ENCODE assay signal across 16 mouse cellular contexts in the genomic region with DNA sequence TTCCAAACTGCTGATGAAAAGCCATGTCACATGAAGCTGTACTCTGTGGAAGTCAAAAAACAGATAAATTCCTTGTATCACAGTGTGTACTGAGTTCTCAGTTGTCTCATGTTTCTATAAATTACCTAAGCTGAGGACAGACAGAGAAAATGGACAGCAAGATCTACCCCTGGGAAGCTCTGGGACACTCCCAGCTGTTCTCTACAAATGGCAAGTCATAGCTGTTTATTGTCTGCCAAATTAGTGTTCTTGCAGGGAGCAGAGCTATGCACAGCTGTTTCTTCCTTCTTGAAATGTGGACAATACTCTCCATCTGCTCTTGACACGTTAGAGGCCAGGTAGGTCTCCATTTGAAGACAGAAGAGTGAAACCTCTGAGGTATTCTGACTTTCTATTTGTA.
"Had no signal": no experiment of that assay in that cellular context is flagged by ENCODE, and none has a peak within 500 bp of the region (broad histone marks: within the 10 kb centered on the region; RNA-seq: fewer than 3 reads in every experiment).

No protein-coding gene starts in this region.

- H3K9me3 ChIP-seq: liver, embryonic 13.5 days; liver, embryonic 15.5 days; midbrain, embryonic 13.5 days; midbrain, embryonic 15.5 days; neural tube, embryonic 12.5 days; stomach, embryonic 15.5 days had no signal

- DNase-seq: liver, embryonic 13.5 days; liver, postnatal 0 days; right cerebral cortex, postnatal 14 days; thymus, adult 2 months; thymus, postnatal 25 days; thymus, postnatal 4 days had no signal

- H3K4me2 ChIP-seq: liver, embryonic 11.5 days; liver, embryonic 13.5 days; liver, embryonic 15.5 days; midbrain, embryonic 11.5 days; midbrain, embryonic 13.5 days; midbrain, embryonic 15.5 days; neural tube, embryonic 12.5 days; stomach, embryonic 15.5 days had no signal

- H3K27me3 ChIP-seq: liver, embryonic 13.5 days; liver, embryonic 15.5 days; megakaryocyte, embryonic 14.5 days; midbrain, embryonic 13.5 days; midbrain, embryonic 15.5 days; neural tube, embryonic 12.5 days; stomach, embryonic 15.5 days had no signal

- ATAC-seq: liver, postnatal 0 days; midbrain, embryonic 13.5 days; midbrain, embryonic 15.5 days had no signal

- H3K27ac ChIP-seq: liver, embryonic 13.5 days; liver, embryonic 15.5 days; macrophage; midbrain, embryonic 13.5 days; midbrain, embryonic 15.5 days; neural tube, embryonic 12.5 days; stomach, embryonic 15.5 days; stomach, postnatal 0 days had no signal

- H3K9ac ChIP-seq: liver, embryonic 13.5 days; liver, embryonic 15.5 days; liver, postnatal 0 days; midbrain, embryonic 13.5 days; midbrain, embryonic 15.5 days; neural tube, embryonic 12.5 days; stomach, embryonic 15.5 days had no signal

- H3K4me1 ChIP-seq: liver, embryonic 13.5 days; liver, embryonic 15.5 days; megakaryocyte, embryonic 14.5 days; midbrain, embryonic 13.5 days; midbrain, embryonic 15.5 days; neural tube, embryonic 12.5 days; stomach, embryonic 15.5 days had no signal

- H3K4me3 ChIP-seq: liver, embryonic 13.5 days; liver, embryonic 15.5 days; megakaryocyte, embryonic 14.5 days; midbrain, embryonic 13.5 days; midbrain, embryonic 15.5 days; neural tube, embryonic 12.5 days; stomach, embryonic 15.5 days had no signal

- H3K36me3 ChIP-seq: liver, embryonic 13.5 days; liver, embryonic 15.5 days; midbrain, embryonic 13.5 days; midbrain, embryonic 15.5 days; neural tube, embryonic 12.5 days; stomach, embryonic 15.5 days had no signal
